Mouse (Mus musculus): Measurements from ENCODE around the gene Armcx1.
"Not testable (repeated sequence)": the region's sequence is repeated elsewhere in the genome, so short reads cannot be mapped to it uniquely, and the experiment has no call there.

The Armcx1 gene

DNA sequence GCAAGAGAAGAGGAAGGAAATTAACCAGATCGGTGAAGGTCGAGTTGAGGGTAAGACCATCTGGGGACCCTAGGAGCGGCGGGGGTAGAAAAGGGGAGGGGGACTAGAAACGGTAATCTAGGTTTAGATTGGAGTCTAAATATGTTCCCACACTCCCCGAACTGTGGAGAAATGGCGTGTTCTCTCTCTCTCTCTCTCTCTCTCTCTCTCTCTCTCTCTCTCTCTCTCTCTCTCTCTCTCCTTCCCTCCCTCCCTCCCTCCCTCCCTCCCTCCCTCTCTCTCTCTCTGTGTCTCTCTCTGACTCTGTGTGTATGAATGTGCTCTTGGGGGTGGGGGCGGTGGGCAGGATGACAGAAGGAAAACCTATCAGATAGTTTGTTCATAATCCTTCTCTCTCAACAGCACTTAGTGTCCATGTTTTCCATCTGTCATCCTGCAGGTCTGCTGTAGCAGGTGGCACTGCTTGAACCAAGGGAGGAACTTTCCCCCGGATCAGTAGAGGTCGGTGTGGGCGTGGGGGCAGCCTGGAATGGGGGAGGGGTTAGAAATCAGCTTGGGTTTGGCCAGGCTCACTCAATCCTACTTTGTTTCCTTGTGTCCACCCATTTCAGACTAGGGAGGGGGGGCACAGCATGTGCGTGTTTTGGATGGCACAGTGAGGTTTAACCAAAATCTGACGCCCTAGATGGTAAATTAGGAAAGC, 39.7 kb downstream of the Armcx1 start:
- DNase-seq (ENCODE audit: low spot score): no peak

DNA sequence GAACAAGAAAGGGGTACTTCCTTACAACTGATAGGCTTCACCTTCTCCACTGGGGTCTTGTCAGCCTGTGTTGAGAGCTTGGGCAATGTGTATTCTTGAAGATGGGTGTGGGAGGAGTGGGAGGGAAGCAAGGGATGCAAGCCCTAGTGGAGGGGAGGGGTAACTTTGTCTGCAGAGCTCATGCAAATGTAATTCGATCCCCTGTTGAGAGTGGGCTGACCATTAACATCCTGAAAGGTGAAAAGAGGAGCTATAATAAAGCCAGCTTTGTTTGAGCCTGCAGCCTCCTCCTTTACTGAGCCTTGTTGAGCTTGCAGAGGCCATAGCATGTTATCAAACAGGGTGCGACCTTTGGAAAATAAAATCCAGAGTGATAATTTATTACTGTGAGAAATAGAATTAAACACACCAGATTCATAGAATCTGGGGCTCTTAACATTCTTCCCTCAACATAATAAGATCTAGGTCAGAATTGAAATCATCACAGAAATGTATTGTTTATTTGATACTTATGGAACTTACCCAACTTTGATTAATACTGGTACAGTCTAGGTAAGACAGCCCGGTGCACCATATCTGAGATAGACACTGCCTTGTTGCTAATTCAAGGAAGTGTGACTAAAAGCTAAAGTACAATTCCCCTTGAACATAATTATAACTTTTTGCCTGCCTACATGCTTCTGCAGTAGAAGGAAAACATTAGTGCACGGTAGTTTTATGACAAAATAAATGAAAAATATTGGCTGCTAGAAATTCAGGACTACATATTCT, 45.9 kb downstream of the Armcx1 start:
- not testable (repeated sequence) for DNase-seq (ENCODE audit: low spot score)
